Mouse (Mus musculus): ENCODE measurements at regions not wholly inside any gene's neighbourhood (a gene's known extent, or its start where the extent isn't known, plus 50 kb on each side); places are given as distances from the start of the nearest gene placed in this dataset.
"Not testable (repeated sequence)": the region's sequence is repeated elsewhere in the genome, so short reads cannot be mapped to it uniquely, and the experiment has no call there.

GRCm38 (mm10) chr9:78846110-78846509, 230.8 kb downstream of the Cd109 start:
- no peak overlapping the region for H3K9ac ChIP-seq
- H3K4me2 ChIP-seq, result no peak overlapping the region
- H3K27me3 ChIP-seq, result no peaks in the 10 kb centered on the region
- WGBS, result 37% methylated on average over 7 of the region's 7 CpGs
- no peaks in the 10 kb centered on the region for H3K36me3 ChIP-seq
- H3K9me3 ChIP-seq, result no peaks in the 10 kb centered on the region
- no peak for ATAC-seq (ENCODE audit: low FRiP score)
- no peak overlapping the region for H3K4me3 ChIP-seq
- no peak overlapping the region for H3K27ac ChIP-seq
- peaks cover 8% of the 10 kb centered on the region; the same call in 1 of the 2 replicates for H3K4me1 ChIP-seq (replicated peaks)

- Histone ChIP-seq H3K9ac (no peak overlapping the region), H3K4me1 (replicated peaks) (peaks cover 8% of the 10 kb centered on the region; the same call in 1 of the 2 replicates), H3K4me3 (no peak overlapping the region), H3K9me3 (no peaks in the 10 kb centered on the region), H3K4me2 (no peak overlapping the region), H3K36me3 (no peaks in the 10 kb centered on the region), H3K27me3 (no peaks in the 10 kb centered on the region), H3K27ac (no peak overlapping the region)
- 60% methylated on average over 9 of the region's 9 CpGs for WGBS
- peak; percentile 43; the same call in 1 of the 2 replicates for ATAC-seq (ENCODE audit: low FRiP score)
Measured at GRCm38 (mm10) chr9:78847890-78848563, 232.7 kb downstream of the Cd109 start.

- not testable (repeated sequence) for ATAC-seq (ENCODE audit: low FRiP score)
Measured at GRCm38 (mm10) chr9:78848564-78848893, 233.2 kb downstream of the Cd109 start.

GRCm38 (mm10) chr9:78856981-78857380, 241.6 kb downstream of the Cd109 start:
- Histone ChIP-seq H3K36me3 (no peaks in the 10 kb centered on the region), H3K27me3 (no peaks in the 10 kb centered on the region), H3K4me3 (no peak overlapping the region), H3K9ac (no peak overlapping the region), H3K27ac (no peak overlapping the region), H3K4me1 (replicated peaks) (no peaks in the 10 kb centered on the region), H3K4me2 (no peak overlapping the region), H3K9me3 (no peaks in the 10 kb centered on the region)
- 100% methylated on average over 1 of the region's 1 CpGs for WGBS
- ATAC-seq (ENCODE audit: low FRiP score), result no peak

More at GRCm38 (mm10) chr9:78848564-78848893, 233.2 kb downstream of the Cd109 start:
- H3K4me2 ChIP-seq; H3K4me3 ChIP-seq; H3K27me3 ChIP-seq; H3K4me1 ChIP-seq (replicated peaks); H3K27ac ChIP-seq; H3K9ac ChIP-seq; H3K36me3 ChIP-seq; H3K9me3 ChIP-seq: not testable (repeated sequence)
- WGBS, result 36% methylated on average over 1 of the region's 1 CpGs

- Histone ChIP-seq H3K27ac (no peak overlapping the region), H3K4me2 (no peak overlapping the region), H3K9me3 (no peaks in the 10 kb centered on the region), H3K9ac (no peak overlapping the region), H3K36me3 (no peaks in the 10 kb centered on the region), H3K4me1 (replicated peaks) (no peaks in the 10 kb centered on the region), H3K27me3 (no peaks in the 10 kb centered on the region), H3K4me3 (no peak overlapping the region)
- WGBS, result 89% methylated on average over 2 of the region's 2 CpGs
- no peak for ATAC-seq (ENCODE audit: low FRiP score)
Measured at GRCm38 (mm10) chr9:78859956-78860355, 244.6 kb downstream of the Cd109 start.

- Histone ChIP-seq H3K9me3 (no peaks in the 10 kb centered on the region), H3K4me3 (no peak overlapping the region), H3K27me3 (no peaks in the 10 kb centered on the region), H3K27ac (no peak overlapping the region), H3K4me1 (replicated peaks) (no peaks in the 10 kb centered on the region), H3K36me3 (no peaks in the 10 kb centered on the region), H3K4me2 (no peak overlapping the region), H3K9ac (no peak overlapping the region)
- no peak for ATAC-seq (ENCODE audit: low FRiP score)
- WGBS, result 68% methylated on average over 2 of the region's 2 CpGs
Measured at GRCm38 (mm10) chr9:78872561-78872960, 257.2 kb downstream of the Cd109 start.

GRCm38 (mm10) chr9:78879955-78880642, 264.8 kb downstream of the Cd109 start:
- peaks cover 8% of the 10 kb centered on the region for H3K4me1 ChIP-seq (replicated peaks)
- H3K9me3 ChIP-seq, result no peaks in the 10 kb centered on the region
- H3K9ac ChIP-seq, result no peak overlapping the region
- 35% methylated on average over 6 of the region's 6 CpGs for WGBS
- H3K4me3 ChIP-seq, result no peak overlapping the region
- H3K36me3 ChIP-seq, result no peaks in the 10 kb centered on the region
- H3K27ac ChIP-seq, result peak overlapping the region; percentile 10
- no peaks in the 10 kb centered on the region for H3K27me3 ChIP-seq
- no peak overlapping the region for H3K4me2 ChIP-seq
- ATAC-seq (ENCODE audit: low FRiP score), result peak; percentile 88

- peak overlapping the region; percentile 10; the same call in 1 of the 2 replicates for H3K27ac ChIP-seq
- H3K27me3 ChIP-seq, result no peaks in the 10 kb centered on the region
- peak; percentile 10; the same call in 1 of the 2 replicates for ATAC-seq (ENCODE audit: low FRiP score)
Measured at GRCm38 (mm10) chr9:78880643-78881306, 265.4 kb downstream of the Cd109 start.

GRCm38 (mm10) chr9:78881307-78881790, 266.0 kb downstream of the Cd109 start:
- ATAC-seq (ENCODE audit: low FRiP score), result no peak
- no peak overlapping the region for H3K4me2 ChIP-seq

More at GRCm38 (mm10) chr9:78880643-78881306, 265.4 kb downstream of the Cd109 start:
- Histone ChIP-seq H3K36me3 (no peaks in the 10 kb centered on the region), H3K4me2 (no peak overlapping the region), H3K4me1 (replicated peaks) (peaks cover 8% of the 10 kb centered on the region), H3K9ac (no peak overlapping the region), H3K4me3 (no peak overlapping the region), H3K9me3 (no peaks in the 10 kb centered on the region)
- WGBS, result 25% methylated on average over 4 of the region's 4 CpGs

GRCm38 (mm10) chr9:78903211-78903610, 287.9 kb downstream of the Cd109 start:
- Histone ChIP-seq H3K4me2 (no peak overlapping the region), H3K4me3 (no peak overlapping the region), H3K36me3 (no peaks in the 10 kb centered on the region), H3K4me1 (replicated peaks) (no peaks in the 10 kb centered on the region), H3K9ac (no peak overlapping the region), H3K27ac (no peak overlapping the region), H3K9me3 (no peaks in the 10 kb centered on the region), H3K27me3 (no peaks in the 10 kb centered on the region)
- no peak for ATAC-seq (ENCODE audit: low FRiP score)
- 78% methylated on average over 9 of the region's 9 CpGs for WGBS

More at GRCm38 (mm10) chr9:78881307-78881790, 266.0 kb downstream of the Cd109 start:
- Histone ChIP-seq H3K4me1 (replicated peaks) (peaks cover 8% of the 10 kb centered on the region), H3K4me3 (no peak overlapping the region), H3K27ac (no peak overlapping the region), H3K9ac (no peak overlapping the region), H3K36me3 (no peaks in the 10 kb centered on the region), H3K27me3 (no peaks in the 10 kb centered on the region), H3K9me3 (no peaks in the 10 kb centered on the region)
- WGBS, result 62% methylated on average over 5 of the region's 5 CpGs

GRCm38 (mm10) chr9:78917336-78917735, 302.0 kb downstream of the Cd109 start:
- Histone ChIP-seq H3K9ac (no peak overlapping the region), H3K9me3 (no peaks in the 10 kb centered on the region), H3K4me2 (no peak overlapping the region), H3K4me1 (replicated peaks) (no peaks in the 10 kb centered on the region), H3K27ac (no peak overlapping the region), H3K4me3 (no peak overlapping the region), H3K27me3 (no peaks in the 10 kb centered on the region), H3K36me3 (no peaks in the 10 kb centered on the region)
- ATAC-seq (ENCODE audit: low FRiP score), result no peak
- WGBS, result 81% methylated on average over 1 of the region's 1 CpGs

- ATAC-seq (ENCODE audit: low FRiP score), result no peak
- H3K4me3 ChIP-seq, result no peak overlapping the region
- no peak overlapping the region for H3K4me2 ChIP-seq
- WGBS, result 84% methylated on average over 7 of the region's 7 CpGs
- no peaks in the 10 kb centered on the region for H3K27me3 ChIP-seq
- H3K9me3 ChIP-seq, result no peaks in the 10 kb centered on the region
- H3K36me3 ChIP-seq, result no peaks in the 10 kb centered on the region
- no peaks in the 10 kb centered on the region for H3K4me1 ChIP-seq (replicated peaks)
- H3K9ac ChIP-seq, result no peak overlapping the region
- H3K27ac ChIP-seq, result no peak overlapping the region
Measured at GRCm38 (mm10) chr9:78925977-78926593, 310.7 kb downstream of the Cd109 start.

All from hindbrain, embryonic 13.5 days (tissue).